Mouse (Mus musculus): ENCODE measurements at regions not wholly inside any gene's neighbourhood (a gene's known extent, or its start where the extent isn't known, plus 50 kb on each side); places are given as distances from the start of the nearest gene placed in this dataset.

- no peak for DNase-seq (ENCODE audit: low read depth, low spot score)
These were observed 288.2 kb upstream of the Usp25 start for GRCm38 (mm10) chr16:76725271-76725670.

- no peak for DNase-seq (ENCODE audit: low read depth, low spot score)
These were observed 294.7 kb upstream of the Usp25 start for GRCm38 (mm10) chr16:76718809-76719208.

- no peak for DNase-seq (ENCODE audit: low read depth, low spot score)
These were observed 295.4 kb upstream of the Usp25 start for GRCm38 (mm10) chr16:76718147-76718546.

- no peak for DNase-seq (ENCODE audit: low read depth, low spot score)
These were observed 318.6 kb upstream of the Usp25 start for GRCm38 (mm10) chr16:76694913-76695312.

GRCm38 (mm10) chr16:76687735-76688447 is 314.3 kb upstream of the Nrip1 start:
- peak; percentile 43 for DNase-seq (ENCODE audit: low read depth, low spot score)

GRCm38 (mm10) chr16:76685562-76685961 is 311.9 kb upstream of the Nrip1 start:
- DNase-seq (ENCODE audit: low read depth, low spot score): peak; percentile 6

- peak; percentile 83 for DNase-seq (ENCODE audit: low read depth, low spot score)
These were observed 306.7 kb upstream of the Nrip1 start for GRCm38 (mm10) chr16:76680061-76680911.

GRCm38 (mm10) chr16:76678885-76679284 is 305.3 kb upstream of the Nrip1 start:
- DNase-seq (ENCODE audit: low read depth, low spot score): no peak

GRCm38 (mm10) chr16:76669795-76670194 is 296.2 kb upstream of the Nrip1 start:
- no peak for DNase-seq (ENCODE audit: low read depth, low spot score)

GRCm38 (mm10) chr16:76667046-76667445 is 293.4 kb upstream of the Nrip1 start:
- no peak for DNase-seq (ENCODE audit: low read depth, low spot score)

GRCm38 (mm10) chr16:76655106-76655505 is 281.5 kb upstream of the Nrip1 start:
- no peak for DNase-seq (ENCODE audit: low read depth, low spot score)

GRCm38 (mm10) chr16:76644281-76644680 is 270.7 kb upstream of the Nrip1 start:
- DNase-seq (ENCODE audit: low read depth, low spot score): no peak

GRCm38 (mm10) chr16:76643801-76644200 is 270.2 kb upstream of the Nrip1 start:
- DNase-seq (ENCODE audit: low read depth, low spot score): no peak

GRCm38 (mm10) chr16:76635169-76635568 is 261.5 kb upstream of the Nrip1 start:
- DNase-seq (ENCODE audit: low read depth, low spot score): no peak

- DNase-seq (ENCODE audit: low read depth, low spot score): no peak
These were observed 260.6 kb upstream of the Nrip1 start for GRCm38 (mm10) chr16:76634196-76634698.

- no peak for DNase-seq (ENCODE audit: low read depth, low spot score)
These were observed 252.5 kb upstream of the Nrip1 start for GRCm38 (mm10) chr16:76626142-76626541.

- peak; percentile 30 for DNase-seq (ENCODE audit: low read depth, low spot score)
These were observed 248.1 kb upstream of the Nrip1 start for GRCm38 (mm10) chr16:76621715-76622114.

- peak; percentile 30 for DNase-seq (ENCODE audit: low read depth, low spot score)
These were observed 244.7 kb upstream of the Nrip1 start for GRCm38 (mm10) chr16:76618295-76618694.

- DNase-seq (ENCODE audit: low read depth, low spot score): no peak
These were observed 237.4 kb upstream of the Nrip1 start for GRCm38 (mm10) chr16:76611061-76611460.

GRCm38 (mm10) chr16:76604914-76605313 is 231.3 kb upstream of the Nrip1 start:
- no peak for DNase-seq (ENCODE audit: low read depth, low spot score)

- DNase-seq (ENCODE audit: low read depth, low spot score): no peak
These were observed 230.2 kb upstream of the Nrip1 start for GRCm38 (mm10) chr16:76603846-76604258.

GRCm38 (mm10) chr16:76603431-76603830 is 229.8 kb upstream of the Nrip1 start:
- DNase-seq (ENCODE audit: low read depth, low spot score): no peak

- peak; percentile 17 for DNase-seq (ENCODE audit: low read depth, low spot score)
These were observed 226.5 kb upstream of the Nrip1 start for GRCm38 (mm10) chr16:76600131-76600530.

Data from brain, adult 2 months (tissue).